Mouse (Mus musculus): ENCODE measurements around the gene Sp100.
"Not testable (repeated sequence)": the region's sequence is repeated elsewhere in the genome, so short reads cannot be mapped to it uniquely, and the experiment has no call there.

GRCm38 (mm10) chr1:85615819-85616218 is 34.0 kb upstream of the Sp100 start:
- not testable (repeated sequence) for TF ChIP-seq POLR2A, POLR2AphosphoS2 (IDR thresholded peaks at IDR 0.05; ENCODE audit: insufficient read length, low read depth)
